Mouse (Mus musculus) layer of hippocampus, postnatal 14 days (tissue): ENCODE measurements around the gene Galnt17. TPM values are rescaled to one million over a fixed set of nuclear protein-coding genes. Genes with fewer than 3 reads are reported as not detected.

Experiments used
- DNase-seq, 2 experiments: peaks; one replicate each; pipeline ENCODE4 v3.0.0; 2021 to 2022; ENCODE audit warnings: low spot score in 2 of 2, mixed read lengths in 1 of 2
- total RNA-seq, 2 experiments: library from RNA; stranded (reverse); gene quantifications; 2 replicates each; pipeline ENCODE4 v1.2.3; 2021

Galnt17 gene
- total RNA-seq, 2 experiments from 2014 or later, result 99.1 to 103 TPM

GRCm38 (mm10) chr5:130848562-130848961, 459.7 kb downstream of the Galnt17 start:
- DNase-seq, result no peak

- no peak for DNase-seq
These were observed 482.5 kb downstream of the Galnt17 start for GRCm38 (mm10) chr5:130825797-130826196.
